Mouse (Mus musculus) urinary bladder, postnatal 25 days (tissue): ENCODE data around the gene Cfap299.

Experiments used
- DNase-seq: peaks from one replicate; pipeline ENCODE4 v3.0.0; 2022; ENCODE audit warnings: low spot score

The Cfap299 gene

DNA sequence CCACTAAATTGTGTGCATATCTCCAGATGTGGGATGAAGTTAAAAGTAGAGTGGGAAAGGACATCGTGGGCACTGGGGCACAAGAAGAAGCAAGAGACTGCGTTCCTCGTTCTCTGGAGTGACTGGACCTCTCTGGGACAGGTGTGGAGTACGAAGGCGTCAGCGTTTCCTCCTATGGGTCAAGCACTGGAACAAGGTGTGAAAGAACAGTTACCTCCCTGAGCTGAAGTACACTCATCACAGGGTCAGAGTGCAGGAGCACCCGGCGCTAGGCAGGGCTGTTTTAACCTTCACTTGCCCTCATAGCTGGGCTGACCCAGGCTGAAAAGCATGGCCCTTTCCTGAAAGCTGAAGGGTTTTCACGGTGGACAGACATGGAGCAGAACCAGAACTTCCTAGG is 504.7 kb downstream of the Cfap299 start:
- no peak for DNase-seq

GRCm38 (mm10) chr5:98834300-98834699 is 505.2 kb downstream of the Cfap299 start:
- DNase-seq = no peak

- no peak for DNase-seq
Observed at GRCm38 (mm10) chr5:98842600-98843310, 513.7 kb downstream of the Cfap299 start.

DNA sequence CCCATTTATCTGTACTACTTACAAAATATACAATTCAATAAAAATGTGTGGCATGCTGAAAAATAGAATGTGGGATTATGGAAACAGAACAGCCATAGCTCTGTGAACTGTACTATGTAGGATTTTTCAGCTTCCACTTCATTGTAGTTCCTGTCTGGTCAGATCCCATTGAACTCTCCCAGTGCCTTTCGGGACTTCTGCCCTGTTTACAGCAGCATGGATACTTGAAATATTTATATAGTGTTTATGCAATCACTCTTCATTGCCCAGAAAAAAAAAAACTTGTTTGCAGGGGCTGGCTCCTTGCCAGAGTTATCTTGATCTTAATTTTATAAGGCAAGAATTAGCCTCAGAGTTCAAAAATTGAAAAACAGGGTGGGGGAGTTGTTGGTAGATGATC is 515.6 kb downstream of the Cfap299 start:
- no peak for DNase-seq
